Mouse (Mus musculus): ENCODE results near the gene Prkar1a. TPM values are rescaled to one million over a fixed set of nuclear protein-coding genes. Genes with fewer than 3 reads are reported as not detected.

The Prkar1a gene
- polyA plus RNA-seq (2014; fragmentation: Illumina TruSeq; extraction: RNeasy Lipid Tissue Mini Kit (QIAGEN cat#74804)), result 615 TPM

GRCm38 (mm10) chr11:109649206-109649605 is at the start of gene Prkar1a:
Gene Prkar1a (plus strand): TSS chr11:109649405.

GRCm38 (mm10) chr11:109611303-109612149 is 37.7 kb upstream of the Prkar1a start, which contains the start of gene Wipi1:
Gene Wipi1 (minus strand): TSS chr11:109611967.

Other genes with a start within 250 kb of the Prkar1a start
- gene 9930022D16Rik, start 235.5 kb upstream of the Prkar1a start, polyA plus RNA-seq (2014; fragmentation: Illumina TruSeq; extraction: RNeasy Lipid Tissue Mini Kit (QIAGEN cat#74804)), result not detected
- gene Amz2, start 223.5 kb upstream of the Prkar1a start, polyA plus RNA-seq (2014; fragmentation: Illumina TruSeq; extraction: RNeasy Lipid Tissue Mini Kit (QIAGEN cat#74804)), result 50.5 TPM
- gene Arsg, start 176.0 kb upstream of the Prkar1a start, polyA plus RNA-seq (2014; fragmentation: Illumina TruSeq; extraction: RNeasy Lipid Tissue Mini Kit (QIAGEN cat#74804)), result 3.5 TPM
- gene Slc16a6, start 175.8 kb upstream of the Prkar1a start, polyA plus RNA-seq (2014; fragmentation: Illumina TruSeq; extraction: RNeasy Lipid Tissue Mini Kit (QIAGEN cat#74804)), result 7.2 TPM
- 103 TPM for gene Wipi1, start 37.4 kb upstream of the Prkar1a start, polyA plus RNA-seq (2014; fragmentation: Illumina TruSeq; extraction: RNeasy Lipid Tissue Mini Kit (QIAGEN cat#74804))
- gene Fam20a, start 72.9 kb downstream of the Prkar1a start, polyA plus RNA-seq (2014; fragmentation: Illumina TruSeq; extraction: RNeasy Lipid Tissue Mini Kit (QIAGEN cat#74804)), result 0.46 TPM
- not detected for gene 1700012B07Rik, start 178.6 kb downstream of the Prkar1a start, polyA plus RNA-seq (2014; fragmentation: Illumina TruSeq; extraction: RNeasy Lipid Tissue Mini Kit (QIAGEN cat#74804))